Mouse (Mus musculus) urinary bladder, postnatal 10 days (tissue): ENCODE results near the gene Psmc5.

Experiments used
- DNase-seq: peaks from one replicate; pipeline ENCODE4 v3.0.0; 2022; ENCODE audit warnings: low spot score

The Psmc5 gene

GRCm38 (mm10) chr11:106308162-106308561 lies 52.2 kb downstream of the Psmc5 start:
- DNase-seq, result no peak

GRCm38 (mm10) chr11:106310123-106310522 lies 54.2 kb downstream of the Psmc5 start:
- DNase-seq, result no peak
